Mouse (Mus musculus) erythroid progenitor cell, adult 5-6 weeks (primary cell): Measurements from ENCODE around the gene Hesx1. TPM values are rescaled to one million over a fixed set of nuclear protein-coding genes. Genes with fewer than 3 reads are reported as not detected.

Experiments
- ATAC-seq: replicated peaks from 2 replicates; pipeline ENCODE4 v1.8.0; 2016; ENCODE audit warnings: moderate number of reproducible peaks, mild to moderate bottlenecking, moderate TSS enrichment, inconsistent platforms; ENCODE audit not compliant: poor library complexity, low FRiP score, severe bottlenecking
- total RNA-seq, 2 experiments: library from RNA; stranded (forward) in 1 of 2; stranded (reverse) in 1 of 2; fragments of 150-400 nt in 1 of 2; fragments of 186-747, 209-891 nt in 1 of 2; gene quantifications; 2 replicates each; pipeline versions ENCODE4 v1.2.3 to v1.2.4; 2015 to 2017; ENCODE audit warnings: low replicate concordance in 2 of 2

Gene Hesx1
- total RNA-seq, 2 experiments from 2014 or later = not detected

GRCm38 (mm10) chr14:27050560-27051510 lies 56.6 kb downstream of the Hesx1 start:
- ATAC-seq = no peak

- ATAC-seq = no peak
Observed at GRCm38 (mm10) chr14:27051511-27051895, 57.3 kb downstream of the Hesx1 start.

Other genes with a start within 250 kb of the Hesx1 start
- not detected in 2 replicates for gene Asb14, start 99.9 kb upstream of the Hesx1 start, total RNA-seq (2015; ENCODE audit: low replicate concordance)
- not detected in 2 replicates for gene Asb14, start 99.9 kb upstream of the Hesx1 start, total RNA-seq (2017; ENCODE audit: low replicate concordance)
- gene Appl1, start 23.2 kb upstream of the Hesx1 start, total RNA-seq (2015; ENCODE audit: low replicate concordance) = 2.9 and 4.0 TPM in 2 replicates
- gene Appl1, start 23.2 kb upstream of the Hesx1 start, total RNA-seq (2017; ENCODE audit: low replicate concordance) = 3.5 and 3.6 TPM in 2 replicates
- gene Il17rd, start 44.5 kb downstream of the Hesx1 start, total RNA-seq (2015; ENCODE audit: low replicate concordance) = not detected in 2 replicates
- not detected in 2 replicates for gene Il17rd, start 44.5 kb downstream of the Hesx1 start, total RNA-seq (2017; ENCODE audit: low replicate concordance)
- 4.3 and 6.3 TPM in 2 replicates for gene Arhgef3, start 120.5 kb downstream of the Hesx1 start, total RNA-seq (2015; ENCODE audit: low replicate concordance)
- 3.9 and 5.8 TPM in 2 replicates for gene Arhgef3, start 120.5 kb downstream of the Hesx1 start, total RNA-seq (2017; ENCODE audit: low replicate concordance)